In genomic region chr8:83309836-83310235, GRCm38 (mm10) we compare ENCODE assay signal across 22 mouse cellular contexts. TPM values are rescaled to one million over a fixed set of nuclear protein-coding genes. Genes with fewer than 3 reads are reported as not detected.
"Had no signal": no experiment of that assay in that cellular context is flagged by ENCODE, and none has a peak within 500 bp of the region (broad histone marks: within the 10 kb centered on the region; RNA-seq: fewer than 3 reads in every experiment).

No protein-coding gene starts in this region.

- DNase-seq: liver, postnatal 0 days; lung, adult 2 months; lung, postnatal 14 days; lung, postnatal 36 days; right cerebral cortex, postnatal 14 days; thymus, adult 2 months; thymus, postnatal 36 days had no signal

- H3K4me1 ChIP-seq: lung, embryonic 15.5 days; megakaryocyte, embryonic 14.5 days; midbrain, embryonic 12.5 days; midbrain, embryonic 15.5 days; neural tube, embryonic 12.5 days; stomach, embryonic 15.5 days had no signal

- H3K9me3 ChIP-seq: lung, embryonic 15.5 days; megakaryocyte, embryonic 14.5 days; midbrain, embryonic 12.5 days; midbrain, embryonic 15.5 days; neural tube, embryonic 12.5 days; stomach, embryonic 15.5 days had no signal

- H3K4me3 ChIP-seq: lung, embryonic 15.5 days; megakaryocyte, embryonic 14.5 days; midbrain, embryonic 12.5 days; midbrain, embryonic 15.5 days; neural tube, embryonic 12.5 days; stomach, embryonic 15.5 days had no signal

- H3K4me2 ChIP-seq: lung, embryonic 15.5 days; midbrain, embryonic 12.5 days; midbrain, embryonic 15.5 days; neural tube, embryonic 12.5 days; stomach, embryonic 15.5 days had no signal

- H3K9ac ChIP-seq: liver, postnatal 0 days; lung, embryonic 15.5 days; midbrain, embryonic 12.5 days; midbrain, embryonic 15.5 days; neural tube, embryonic 12.5 days; stomach, embryonic 15.5 days had no signal

- ATAC-seq: liver, postnatal 0 days; lung, postnatal 0 days; midbrain, embryonic 15.5 days had no signal

- H3K27me3 ChIP-seq: lung, embryonic 15.5 days; megakaryocyte, embryonic 14.5 days; midbrain, embryonic 12.5 days; midbrain, embryonic 15.5 days; neural tube, embryonic 12.5 days; stomach, embryonic 15.5 days had no signal

- H3K27ac ChIP-seq: lung, embryonic 15.5 days; macrophage; midbrain, embryonic 12.5 days; midbrain, embryonic 15.5 days; neural tube, embryonic 12.5 days; stomach, embryonic 15.5 days; stomach, postnatal 0 days had no signal

- H3K36me3 ChIP-seq: midbrain, embryonic 15.5 days; stomach, embryonic 15.5 days had no signal

RNA-seq across cellular contexts. Expression of gene Ucp1, which starts 19.7 kb away (rescaled TPM):
- total RNA-seq: megakaryocyte progenitor cell, adult 5-6 weeks; midbrain, postnatal 0 days; monocyte, adult 5-6 weeks; neutrophil, adult 5-6 weeks had no signal
- polyA plus RNA-seq: liver, postnatal 0 days; lung, embryonic 15.5 days; macrophage; midbrain, embryonic 12.5 days; stomach, embryonic 15.5 days; stomach, postnatal 0 days had no signal

RNA-seq across cellular contexts. Expression of gene Mgat4d, which starts 38.4 kb away (rescaled TPM):
- total RNA-seq: megakaryocyte progenitor cell, adult 5-6 weeks; midbrain, postnatal 0 days; monocyte, adult 5-6 weeks; neutrophil, adult 5-6 weeks had no signal
- polyA plus RNA-seq: liver, postnatal 0 days; lung, adult 2 months; lung, embryonic 15.5 days; lung, postnatal 0 days; macrophage; midbrain, embryonic 12.5 days; midbrain, embryonic 15.5 days; midbrain, postnatal 0 days; neural tube, embryonic 12.5 days; neural tube, embryonic 14.5 days; spleen, adult 2 months; stomach, embryonic 15.5 days; stomach, postnatal 0 days; thymus, adult 2 months had no signal
